Mouse (Mus musculus) layer of hippocampus, postnatal 25 days (tissue): ENCODE results near the gene Prim2. TPM values are rescaled to one million over a fixed set of nuclear protein-coding genes. Genes with fewer than 3 reads are reported as not detected.

Source experiments
- DNase-seq, 2 experiments: peaks; one replicate each; pipeline ENCODE4 v3.0.0; 2022; ENCODE audit warnings: mixed read lengths in 2 of 2, low spot score in 1 of 2; ENCODE audit errors: extremely low spot score in 1 of 2
- total RNA-seq, 2 experiments: library from RNA; stranded (reverse); gene quantifications; 2 replicates each; pipeline ENCODE4 v1.2.3; 2021

The Prim2 gene
- total RNA-seq, 2 experiments from 2014 or later, result 5.1 to 5.2 TPM

DNA sequence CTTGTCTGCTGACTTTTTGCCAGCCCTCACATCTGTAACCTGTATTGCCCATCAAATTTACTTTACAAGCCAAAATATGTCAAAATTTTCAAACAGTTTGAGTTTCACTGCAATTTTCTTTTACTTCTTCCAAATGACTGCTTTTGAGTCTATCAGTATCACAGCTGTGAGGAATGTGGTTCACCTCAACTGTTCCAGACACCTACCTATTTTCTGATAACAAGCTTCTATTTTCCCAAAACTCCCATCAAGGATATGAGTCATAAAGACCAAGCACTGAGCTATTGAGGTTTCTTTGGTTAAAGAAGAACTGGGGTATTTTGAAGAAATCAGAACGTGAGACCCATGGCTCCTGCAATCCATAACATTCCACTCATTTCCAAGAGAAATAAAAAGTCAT lies 57.5 kb downstream of the Prim2 start:
- no peak for DNase-seq

DNA sequence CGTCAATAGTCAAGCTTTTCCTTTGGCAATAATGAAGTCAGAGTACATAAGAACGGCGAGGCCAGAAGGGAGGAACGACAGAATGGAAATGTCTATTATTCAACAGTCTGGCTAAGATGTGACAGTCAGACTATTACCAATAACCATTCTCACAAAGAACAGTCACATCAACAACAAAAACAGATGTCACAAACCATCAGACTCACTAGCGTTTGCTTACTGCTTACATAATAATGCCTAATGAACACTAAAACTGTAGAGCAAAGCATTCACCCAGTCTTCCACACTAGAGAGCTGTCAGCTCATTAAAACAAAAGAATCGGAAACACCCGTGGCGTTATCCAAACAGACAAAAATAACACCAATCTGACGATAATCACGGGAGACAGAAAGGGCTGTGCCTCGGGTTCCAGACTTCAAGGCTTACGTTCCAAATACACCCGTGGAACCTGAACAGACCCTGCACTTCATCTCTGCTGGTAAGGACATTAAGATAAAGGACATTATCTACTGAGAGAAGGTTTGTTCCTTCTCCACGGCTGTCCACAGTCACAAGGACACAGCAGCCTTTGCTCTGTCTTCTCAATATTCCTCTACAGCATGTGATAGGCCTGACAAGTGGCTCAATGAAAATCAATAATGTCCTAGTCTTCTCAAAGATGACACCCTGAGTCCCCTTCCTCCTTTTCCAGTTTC lies 59.4 kb downstream of the Prim2 start:
- DNase-seq, result no peak

DNA sequence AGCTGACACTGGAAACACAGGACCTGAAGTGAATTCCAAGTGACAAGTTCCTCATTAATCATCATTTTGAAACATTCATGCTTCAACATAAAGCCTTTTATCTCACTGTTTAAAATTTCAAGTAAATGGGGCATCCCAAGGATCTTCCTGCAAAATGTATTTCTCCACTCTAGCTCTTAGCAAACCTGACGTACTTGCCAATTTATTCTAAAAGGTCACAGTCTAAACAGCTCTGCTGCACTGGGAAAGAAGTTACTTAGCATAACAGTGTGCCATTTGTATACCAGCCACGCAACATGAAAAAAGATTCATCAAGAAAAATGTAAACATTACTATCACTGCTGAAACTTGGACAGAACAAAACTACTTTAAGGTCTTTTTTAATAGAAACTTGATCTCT lies 61.5 kb downstream of the Prim2 start:
- no peak for DNase-seq

DNA sequence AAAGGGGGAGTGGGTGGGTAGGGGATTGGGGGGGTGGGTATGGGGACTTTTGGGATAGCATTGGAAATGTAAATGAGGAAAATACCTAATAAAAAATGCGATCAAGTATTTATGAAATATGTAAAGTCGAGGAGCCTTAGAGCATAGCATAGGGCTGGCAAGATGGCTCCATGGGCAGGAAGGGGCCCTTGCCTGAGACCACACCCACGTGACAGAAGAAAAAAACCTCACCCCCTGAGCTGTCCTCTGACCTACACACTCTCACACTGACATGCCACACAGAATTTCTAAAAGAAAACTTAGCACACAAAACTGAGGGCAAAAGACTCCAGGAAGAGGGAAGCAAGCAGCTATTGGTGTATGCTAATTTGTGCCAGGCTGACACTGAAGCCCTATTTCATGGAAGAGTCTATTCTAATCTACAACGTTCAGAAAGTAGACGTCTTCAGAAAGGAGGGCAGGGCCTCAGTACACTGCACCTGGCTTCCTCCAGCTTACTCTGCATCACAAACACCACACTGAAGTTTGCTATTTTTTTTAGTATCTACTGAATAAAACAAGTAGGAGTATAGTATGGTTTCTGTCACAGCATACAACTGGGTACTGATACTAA lies 65.4 kb downstream of the Prim2 start:
- no peak for DNase-seq

DNA sequence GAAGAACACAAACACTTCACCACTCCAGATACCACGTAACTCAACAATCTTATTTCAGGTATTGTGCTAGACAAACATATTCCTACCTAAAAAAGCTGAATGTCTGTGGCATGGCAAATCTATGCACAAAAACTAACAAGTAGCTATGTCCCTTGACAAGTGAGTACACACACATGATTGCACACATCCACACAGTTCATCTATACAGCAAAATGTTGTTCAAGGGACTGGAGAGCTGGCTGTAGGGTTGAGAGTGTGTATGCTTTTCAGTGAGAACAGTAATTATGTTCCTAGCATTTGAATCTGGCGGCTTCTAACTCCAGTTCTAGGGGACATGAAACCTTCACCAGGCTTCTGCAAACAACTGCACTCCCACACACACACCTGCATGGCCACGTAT lies 69.9 kb downstream of the Prim2 start:
- DNase-seq, result no peak

DNA sequence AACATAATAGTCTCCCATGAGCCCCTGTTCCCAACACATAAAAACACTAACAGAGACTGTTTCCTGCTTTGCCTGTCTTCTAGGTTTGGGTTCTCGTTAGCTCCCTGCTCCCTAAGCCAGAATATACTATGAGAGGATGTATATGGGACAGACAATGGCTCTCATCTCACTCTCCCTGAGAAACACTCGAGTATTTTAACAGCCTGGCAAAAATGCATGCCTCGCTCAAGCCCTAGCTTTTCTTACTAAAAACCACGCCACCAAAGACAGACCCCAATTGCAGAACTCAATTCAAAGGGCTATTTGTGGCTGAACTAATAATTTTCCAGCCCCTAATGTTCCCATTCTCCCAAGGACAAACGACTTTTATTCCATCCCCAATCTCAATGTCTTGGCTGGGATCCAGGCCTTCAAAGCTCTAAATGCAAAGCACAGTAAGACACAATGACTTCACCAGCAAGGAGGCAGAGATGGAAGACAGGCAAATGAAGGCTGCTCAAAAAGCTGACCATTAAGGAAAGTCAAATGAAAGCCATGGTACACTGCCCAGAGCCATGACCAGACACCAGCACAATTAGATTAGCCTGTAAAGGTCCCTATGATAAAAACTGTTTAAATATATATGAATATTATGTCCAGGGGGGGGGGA lies 70.5 kb downstream of the Prim2 start:
- DNase-seq, result no peak

DNA sequence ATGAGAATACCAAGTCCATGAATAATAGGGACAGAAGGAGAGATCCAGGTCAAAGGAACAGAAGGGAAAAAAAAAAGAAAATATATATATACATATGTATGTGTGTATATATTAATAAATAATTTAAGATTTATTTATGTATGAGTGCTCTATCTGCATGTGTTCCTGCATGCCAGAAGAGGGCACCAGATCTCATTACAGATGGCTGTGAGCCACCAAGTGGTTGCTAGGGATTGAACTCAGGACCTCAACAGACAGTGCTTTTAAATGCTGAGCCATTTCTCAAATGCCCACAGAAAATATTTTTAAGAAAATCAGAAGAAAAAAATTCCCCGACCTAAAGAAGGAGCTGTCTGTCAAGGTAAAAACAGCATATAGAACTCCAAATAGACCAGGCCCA lies 72.6 kb downstream of the Prim2 start:
- no peak for DNase-seq

DNA sequence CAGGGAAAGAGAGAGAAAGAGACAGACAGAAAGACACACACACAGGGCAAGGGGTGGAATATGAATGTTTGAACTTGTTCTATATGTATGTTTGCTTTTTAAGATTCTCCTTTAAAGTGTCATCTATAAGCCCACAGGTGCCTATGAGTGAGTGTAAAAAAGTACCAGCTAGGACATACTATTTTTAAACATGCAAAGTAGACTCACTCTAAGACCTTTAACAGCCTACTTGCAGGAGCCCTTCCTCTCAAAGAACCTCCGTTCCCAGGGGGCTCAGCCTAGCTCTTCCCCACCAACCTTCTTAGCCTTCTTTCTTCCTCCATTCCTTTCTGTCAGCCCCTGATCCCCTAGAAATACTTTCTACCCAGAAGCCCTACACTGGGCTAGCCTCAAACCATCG lies 73.7 kb downstream of the Prim2 start:
- no peak for DNase-seq

DNA sequence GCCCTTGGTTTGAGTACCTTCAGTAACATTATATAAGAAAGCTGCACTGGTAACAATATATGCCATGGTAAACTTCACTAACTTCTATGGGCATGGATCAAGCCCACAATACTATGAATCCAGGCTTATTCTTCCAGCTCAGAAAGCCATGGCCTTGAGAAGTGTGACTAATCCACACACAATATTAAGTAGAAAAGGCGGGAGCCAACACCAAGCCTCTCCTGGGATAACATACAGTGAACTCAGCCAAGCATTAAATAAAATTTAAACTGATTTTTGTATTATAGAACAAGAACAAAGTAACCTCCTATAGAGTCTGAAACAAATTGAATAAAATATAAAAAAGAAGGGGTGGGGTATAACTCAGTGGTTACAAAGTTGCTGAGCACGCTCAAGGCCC lies 74.6 kb downstream of the Prim2 start:
- no peak for DNase-seq

DNA sequence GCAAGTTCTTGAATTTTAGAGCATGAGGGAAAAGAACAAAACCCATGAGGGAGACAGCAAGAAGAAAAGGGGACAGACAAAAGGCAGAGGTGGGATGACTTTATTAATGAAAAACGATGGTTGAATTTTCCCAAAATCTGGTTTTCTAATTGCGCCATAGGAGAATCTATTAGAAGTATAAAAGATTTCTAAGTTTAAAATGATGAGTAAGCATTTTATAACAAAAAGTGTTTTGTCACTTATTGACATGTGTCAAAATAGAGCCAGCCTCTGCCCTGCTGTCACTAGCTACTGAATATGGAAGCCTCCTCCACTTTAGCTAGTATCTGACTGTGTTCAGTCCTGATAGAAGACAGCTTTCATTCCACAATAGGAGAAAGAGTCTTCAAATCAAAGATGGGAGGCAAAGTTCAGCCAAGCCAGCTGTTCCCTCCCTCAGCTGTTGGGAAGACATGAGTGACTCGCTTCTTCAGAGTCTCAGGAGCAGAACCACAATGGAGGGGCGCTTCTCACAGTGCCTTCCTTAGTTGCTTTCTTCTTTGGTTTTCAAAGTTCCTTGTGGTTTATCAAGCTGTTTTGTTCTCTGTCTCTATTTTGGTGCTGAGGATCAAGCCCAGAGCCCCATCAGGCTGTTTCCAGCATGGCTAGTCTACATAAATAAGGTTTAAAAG lies 75.7 kb downstream of the Prim2 start:
- DNase-seq, result no peak

DNA sequence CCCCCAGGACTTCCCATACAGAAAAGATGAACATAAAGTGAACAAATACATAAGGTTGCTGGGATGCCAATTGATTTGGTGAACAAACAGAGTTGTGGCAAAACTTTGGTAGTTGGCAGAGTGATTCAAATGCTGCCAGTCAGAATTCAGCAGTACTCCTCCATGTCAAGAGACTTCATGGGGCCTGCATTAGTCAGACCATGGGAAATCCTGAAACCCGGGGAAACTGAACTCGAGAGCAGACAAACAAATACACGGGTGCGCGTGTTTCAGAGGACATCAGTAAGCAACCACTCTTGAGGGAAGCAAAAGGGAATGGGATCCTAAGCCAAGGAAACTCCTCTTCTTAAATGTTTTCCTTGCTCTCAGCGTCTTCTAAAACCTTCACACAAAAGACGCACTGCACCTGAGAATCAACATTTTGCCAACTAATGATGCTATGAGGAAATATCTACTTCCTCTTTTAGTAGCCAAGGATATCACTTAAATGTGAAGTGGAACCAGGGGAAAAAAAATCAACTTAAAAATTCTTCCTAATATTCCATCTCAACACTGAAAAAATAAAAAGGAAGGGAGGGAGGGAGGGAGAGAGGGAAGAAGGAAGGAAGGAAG lies 77.5 kb downstream of the Prim2 start:
- DNase-seq, result no peak

DNA sequence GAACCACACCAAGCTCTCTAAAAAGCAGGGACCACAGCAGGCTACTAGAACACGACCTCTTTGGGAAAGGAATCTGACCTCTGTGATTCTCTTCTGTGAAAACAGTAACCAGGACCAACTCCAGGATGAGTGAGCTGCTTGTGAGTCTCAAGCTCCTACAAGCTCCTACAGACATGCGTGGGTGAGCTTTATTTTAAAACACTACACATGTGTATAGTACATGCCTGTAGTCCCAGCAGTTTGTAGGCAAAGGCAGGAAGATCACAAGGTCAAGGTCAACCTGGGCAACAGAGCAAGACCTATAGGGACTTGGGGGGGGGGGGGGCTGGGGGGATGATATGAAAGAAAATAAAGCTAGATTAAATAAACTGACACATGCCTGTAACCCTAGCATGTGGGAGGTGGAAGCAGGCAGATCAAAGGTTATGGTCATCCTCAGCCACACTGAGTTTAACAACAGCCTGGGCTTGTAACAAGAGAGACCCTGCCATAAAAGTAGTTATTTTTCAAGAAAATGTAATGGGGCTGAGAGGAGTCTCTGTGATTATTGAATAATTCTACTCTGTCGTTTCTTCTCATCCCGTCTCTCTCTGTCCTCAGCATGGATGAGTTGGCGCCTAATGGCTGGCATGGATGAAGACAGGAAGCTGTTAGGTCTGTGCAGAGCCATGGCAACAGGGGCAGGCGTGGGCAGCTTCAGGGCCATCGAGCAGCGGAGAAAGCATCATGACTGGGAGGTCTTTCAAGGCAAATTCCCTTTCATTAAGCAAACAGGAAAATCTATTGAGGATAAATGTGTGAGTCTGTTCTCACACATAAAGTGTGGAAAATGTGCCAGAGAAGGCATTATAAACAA lies 78.8 kb downstream of the Prim2 start:
- no peak for DNase-seq

DNA sequence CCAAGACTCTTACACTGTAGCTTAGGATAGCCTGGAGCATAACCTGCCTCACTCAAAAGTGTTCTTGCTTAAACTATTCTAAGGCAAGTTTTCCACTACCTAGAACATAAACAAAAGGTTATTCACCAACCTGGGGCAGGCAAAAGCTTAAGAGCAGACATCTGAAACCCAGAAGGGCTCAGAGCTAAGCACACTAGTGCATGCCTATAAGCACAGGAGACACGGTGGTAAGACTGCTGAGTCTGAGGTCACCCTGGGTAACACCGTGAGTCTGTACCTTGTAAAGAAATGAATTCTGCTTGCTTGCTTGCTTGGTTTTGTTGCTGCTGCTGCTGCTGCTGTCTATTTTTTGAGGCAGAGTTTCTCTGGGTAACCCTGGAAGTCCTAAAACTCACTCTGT lies 80.1 kb downstream of the Prim2 start:
- no peak for DNase-seq

DNA sequence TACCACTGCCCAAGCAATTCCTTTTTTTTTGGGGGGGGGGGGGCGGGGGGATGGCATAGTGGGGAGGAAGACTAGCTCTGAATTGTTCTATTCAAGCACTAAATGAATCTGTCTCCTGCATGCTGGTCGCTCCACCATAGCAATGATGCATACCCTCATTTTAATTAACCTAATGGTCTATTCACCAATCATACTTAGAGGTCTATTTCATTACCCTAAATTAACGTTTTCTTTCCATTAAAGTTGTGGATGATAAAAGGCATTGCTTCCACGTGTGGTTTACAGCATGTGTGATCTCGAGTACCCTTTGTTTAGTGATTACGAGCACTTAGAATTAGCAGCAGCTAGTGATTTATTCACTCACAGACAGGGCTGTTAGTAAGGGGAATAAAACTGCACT lies 81.0 kb downstream of the Prim2 start:
- DNase-seq, result no peak

DNA sequence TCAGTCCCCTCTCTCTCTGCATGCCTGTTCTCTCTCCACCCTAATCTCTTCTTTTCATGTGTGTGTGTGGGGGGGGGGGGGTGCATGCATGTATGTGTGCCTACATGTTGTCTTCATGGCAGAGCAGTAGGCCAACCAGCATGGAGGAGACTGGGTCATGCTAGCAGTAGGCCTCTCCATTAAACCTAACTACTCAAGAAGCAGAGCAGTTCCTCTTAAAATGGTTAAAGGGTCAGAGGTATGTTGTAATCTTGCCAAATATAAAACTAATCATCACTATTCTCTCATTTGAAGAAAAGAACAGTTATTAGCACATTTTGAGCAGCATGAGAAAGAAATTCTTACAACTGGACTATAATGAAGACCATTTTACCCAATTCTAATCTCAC lies 85.0 kb downstream of the Prim2 start:
- DNase-seq, result no peak

DNA sequence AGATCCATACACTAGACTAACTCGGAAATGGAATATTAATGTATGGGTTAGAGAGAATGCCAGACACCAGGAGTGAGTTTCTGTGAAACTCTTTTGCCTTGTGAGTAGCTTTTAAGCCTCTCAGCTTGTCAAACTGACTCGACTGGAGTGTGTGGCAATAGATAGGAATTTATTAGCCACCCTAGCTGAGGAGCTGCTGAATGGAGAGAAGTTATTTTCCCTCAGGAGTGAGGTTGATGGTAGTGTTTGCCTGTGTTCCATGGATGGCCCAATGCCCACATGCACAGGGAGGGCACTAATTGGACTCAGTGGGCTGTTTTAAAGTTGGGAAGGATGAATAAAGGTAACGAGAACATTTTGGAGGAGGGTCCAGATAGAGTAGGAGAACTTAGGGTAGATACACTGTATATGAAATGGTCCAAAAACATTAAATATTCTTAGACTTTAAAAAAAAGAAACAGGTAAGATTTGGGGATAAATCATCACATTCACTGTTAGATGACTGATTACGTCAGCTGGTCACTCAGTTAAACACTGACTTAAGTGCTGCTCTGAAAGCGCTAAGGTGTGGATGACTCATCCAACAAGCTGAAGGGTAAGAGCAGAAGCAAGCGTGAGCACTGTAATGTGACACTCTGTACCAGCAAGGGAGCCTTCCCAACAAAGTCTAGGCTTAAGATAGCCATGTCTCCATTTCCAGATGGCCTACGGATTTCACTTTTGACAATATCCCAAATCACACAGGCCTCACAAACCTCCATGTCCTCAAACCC lies 85.6 kb downstream of the Prim2 start:
- no peak for DNase-seq

DNA sequence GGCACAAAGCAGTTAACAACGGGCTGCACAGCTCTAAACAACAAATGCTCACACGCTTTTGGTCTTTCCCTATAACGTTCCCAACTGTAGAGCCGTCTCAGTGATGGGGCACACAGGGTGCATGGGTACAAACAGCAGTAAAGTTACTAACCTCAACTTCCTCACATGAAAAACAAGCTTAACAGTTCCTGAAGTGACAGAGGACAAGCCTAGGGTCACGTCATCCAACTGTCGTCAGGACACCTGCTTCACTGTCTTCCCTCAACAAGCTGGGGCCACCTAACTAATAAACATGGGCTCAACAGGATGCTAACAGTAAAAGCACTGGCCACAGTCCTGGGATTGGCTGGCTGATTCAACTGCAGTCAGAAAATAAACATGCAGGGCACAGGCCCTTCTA lies 91.0 kb downstream of the Prim2 start:
- no peak for DNase-seq

DNA sequence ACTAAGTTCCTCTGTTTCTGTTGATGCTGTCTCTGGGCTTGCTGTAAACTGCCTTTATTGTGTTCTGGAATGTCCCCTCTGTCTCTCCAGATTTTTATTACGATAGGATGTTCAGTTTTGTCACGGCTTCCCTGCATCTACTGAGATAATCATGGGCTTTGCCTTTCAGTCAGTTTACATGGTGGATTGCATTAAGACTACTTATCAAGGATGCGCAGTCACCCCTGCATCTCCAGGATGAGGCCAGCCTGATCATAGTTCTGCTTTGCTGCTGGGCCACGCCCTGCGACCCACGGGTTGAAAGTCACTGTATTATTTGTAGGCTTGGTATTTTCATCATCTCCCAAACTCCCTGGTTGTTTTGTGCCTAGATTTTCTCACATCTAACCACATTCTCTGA lies 95.1 kb downstream of the Prim2 start:
- no peak for DNase-seq

DNA sequence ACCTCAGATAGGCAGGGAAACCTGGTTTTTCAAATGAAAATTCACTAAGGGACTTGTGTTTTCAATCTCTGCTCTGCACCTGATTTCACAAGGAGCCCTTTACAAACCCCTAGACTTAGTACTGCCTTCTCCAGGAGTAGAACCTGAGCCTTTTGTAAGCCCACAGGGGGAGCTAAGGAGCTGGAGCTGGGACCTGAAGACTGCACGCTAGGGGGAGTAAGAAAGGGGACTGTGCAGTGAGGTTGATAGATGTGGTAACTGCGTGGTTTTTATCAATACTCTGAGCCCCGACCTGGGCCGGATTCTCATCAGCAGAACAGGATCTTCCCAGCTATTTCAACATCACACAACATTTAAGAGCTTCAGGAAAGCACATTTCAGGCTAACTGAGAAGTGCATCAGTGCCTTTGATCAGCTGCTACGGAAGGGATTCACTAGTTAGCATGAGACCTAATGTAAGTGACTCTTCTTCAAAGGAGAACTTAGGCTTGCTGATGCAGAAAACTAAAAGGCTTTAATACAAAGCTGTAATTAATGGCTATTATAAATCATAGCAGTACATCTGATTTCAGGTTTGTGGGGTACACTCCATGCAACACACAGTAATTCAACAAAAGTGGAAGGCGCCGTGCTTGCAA lies 103.7 kb downstream of the Prim2 start:
- no peak for DNase-seq
